Mouse (Mus musculus) midbrain, embryonic 11.5 days (tissue): ENCODE results near the gene Psmb3. TPM values are rescaled to one million over a fixed set of nuclear protein-coding genes. Genes with fewer than 3 reads are reported as not detected.
"Not testable (repeated sequence)": the region's sequence is repeated elsewhere in the genome, so short reads cannot be mapped to it uniquely, and the experiment has no call there.

Experiments used
- ATAC-seq: fragments of 200-750 bp; cut with Nextera tagmentation; 2 replicates; pipeline ENCODE4 v1.8.0; 2017; ENCODE audit warnings: moderate TSS enrichment, moderate library complexity; ENCODE audit not compliant: low FRiP score
- DNase-seq: peaks from one replicate; pipeline ENCODE4 v3.0.0; 2015; ENCODE audit warnings: low spot score; ENCODE audit errors: missing footprints
- H3K27ac ChIP-seq: fragments of 300-500 bp; sonication (generic); 2 replicates; pipeline ENCODE4 v1.5.1; 2014; ENCODE audit warnings: low read depth, low read length
- H3K27me3 ChIP-seq: fragments of 300-500 bp; sonication (generic); 2 replicates; pipeline ENCODE4 v1.6.1; 2014; ENCODE audit warnings: mild to moderate bottlenecking, low read length, moderate library complexity, mixed read lengths; ENCODE audit not compliant: control insufficient read depth, insufficient read depth
- H3K36me3 ChIP-seq: fragments of 300-500 bp; sonication (generic); 2 replicates; pipeline ENCODE4 v1.6.1; 2014; ENCODE audit warnings: mild to moderate bottlenecking, low read length, moderate library complexity, mixed read lengths; ENCODE audit not compliant: control insufficient read depth, insufficient read depth
- H3K4me1 ChIP-seq: fragments of 300-500 bp; sonication (generic); 2 replicates; pipeline ENCODE4 v1.6.1; 2014; ENCODE audit warnings: low read length; ENCODE audit not compliant: control insufficient read depth, insufficient read depth
- H3K4me2 ChIP-seq: fragments of 300-500 bp; sonication (generic); 2 replicates; pipeline ENCODE4 v1.6.1; 2014; ENCODE audit warnings: mild to moderate bottlenecking, moderate library complexity
- H3K4me3 ChIP-seq: fragments of 300-500 bp; sonication (generic); 2 replicates; pipeline ENCODE4 v1.5.1; 2014; ENCODE audit warnings: low read depth, low read length
- H3K9ac ChIP-seq: fragments of 300-500 bp; sonication (generic); 2 replicates; pipeline ENCODE4 v1.6.1; 2014; ENCODE audit warnings: low read length
- H3K9me3 ChIP-seq: fragments of 300-500 bp; sonication (generic); 2 replicates; pipeline ENCODE4 v1.6.1; 2016; ENCODE audit warnings: low read length; ENCODE audit not compliant: control insufficient read depth
- WGBS: fragments of 180-500 bp; shearing (Covaris S2); extraction: QIAGEN DNeasy Blood & Tissue Kit; methylation state at CpG from one replicate; pipeline ENCODE4 v1.1.7; 2014; 5-methylcytosine and 5-hydroxymethylcytosine counted together
- polyA plus RNA-seq: library from polyadenylated mRNA; unstranded; fragments of >200 nt; fragmentation: Nextera tagmentation; extraction: Ambion mirVana; gene quantifications from 2 replicates; pipeline ENCODE4 v1.2.1, GENCODE M21; 2014

Gene Psmb3
- polyA plus RNA-seq, 1 experiment from 2014 or later: 517 TPM

DNA sequence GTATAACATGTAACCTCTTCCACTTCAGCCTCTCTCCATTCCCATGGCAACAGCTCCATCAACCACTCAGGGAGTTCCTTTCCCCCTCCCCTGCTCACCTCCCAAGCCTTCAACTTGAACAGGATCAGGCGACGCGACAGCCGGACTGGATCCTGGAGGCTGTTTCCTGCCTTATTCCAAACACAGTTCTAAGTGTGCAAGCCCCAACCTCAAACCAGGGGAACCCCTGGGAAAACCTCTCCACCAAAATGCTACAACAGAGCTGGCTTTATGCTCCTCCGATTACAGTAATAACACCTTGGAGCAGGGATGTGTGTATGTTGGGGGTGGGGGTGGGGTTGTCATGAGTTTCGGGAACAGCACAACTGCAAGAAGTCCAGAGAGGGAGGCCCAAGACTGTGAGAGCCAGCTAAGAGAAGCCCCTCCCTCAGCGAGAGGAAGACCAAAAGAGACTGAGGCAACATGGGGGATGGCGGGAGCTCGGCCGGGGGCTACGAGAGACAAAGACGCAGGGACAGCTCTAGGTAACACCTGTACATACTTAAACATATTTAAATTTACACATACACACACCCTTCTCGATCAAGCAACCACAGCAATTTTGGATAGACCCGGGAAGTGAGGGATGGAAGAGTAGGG, 5.2 kb upstream of the Psmb3 start:
- DNase-seq: peak; percentile 92
- peak overlapping the region; percentile 82 for H3K4me3 ChIP-seq
- WGBS: 1% methylated on average over 14 of the region's 14 CpGs
- no peaks in the 10 kb centered on the region for H3K27me3 ChIP-seq
- H3K27ac ChIP-seq: peak overlapping the region; percentile 94
- H3K36me3 ChIP-seq: no peaks in the 10 kb centered on the region
- peaks cover 40% of the 10 kb centered on the region for H3K4me1 ChIP-seq
- H3K9ac ChIP-seq: peak overlapping the region; percentile 97
- H3K4me2 ChIP-seq: peak overlapping the region; percentile 95
- ATAC-seq: no peak
- no peaks in the 10 kb centered on the region for H3K9me3 ChIP-seq

- ATAC-seq: peak; percentile 14
- Histone ChIP-seq H3K4me3 (peak overlapping the region; percentile 82), H3K27me3 (no peaks in the 10 kb centered on the region), H3K9ac (peak overlapping the region; percentile 97), H3K4me2 (peak overlapping the region; percentile 95), H3K4me1 (peaks cover 40% of the 10 kb centered on the region), H3K27ac (peak overlapping the region; percentile 94), H3K9me3 (no peaks in the 10 kb centered on the region), H3K36me3 (no peaks in the 10 kb centered on the region)
- peak; percentile 97 for DNase-seq
- under 1% methylated on average over 49 of the region's 63 CpGs for WGBS
Observed at GRCm38 (mm10) chr11:97698741-97699611, 4.2 kb upstream of the Psmb3 start.

DNA sequence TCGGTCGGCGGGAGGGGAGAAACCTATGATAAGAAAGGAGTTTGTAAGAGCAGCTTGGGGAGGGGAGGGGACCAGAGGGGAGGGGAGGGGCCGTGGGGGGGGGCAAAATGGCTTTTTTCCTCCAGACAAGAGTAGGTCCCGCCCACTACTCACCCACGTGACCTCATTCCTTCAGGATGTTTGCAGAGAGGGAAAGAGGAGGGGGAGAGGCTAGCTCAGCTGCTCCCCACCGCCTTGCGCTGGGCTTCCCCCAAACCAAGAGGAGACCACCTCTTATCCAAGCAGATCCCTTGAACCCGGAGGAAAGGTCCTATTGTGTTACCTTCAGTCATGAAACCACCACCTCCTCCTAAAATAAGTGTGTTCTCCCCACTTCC, 3.6 kb upstream of the Psmb3 start:
- DNase-seq (peak; percentile 99), ATAC-seq (peak; percentile 57)
- Histone ChIP-seq H3K4me1 (peaks cover 43% of the 10 kb centered on the region), H3K27me3 (no peaks in the 10 kb centered on the region), H3K4me2 (peak overlapping the region; percentile 95), H3K27ac (peak overlapping the region; percentile 96), H3K4me3 (peak overlapping the region; percentile 82), H3K9me3 (no peaks in the 10 kb centered on the region), H3K36me3 (no peaks in the 10 kb centered on the region), H3K9ac (peak overlapping the region; percentile 97)
- WGBS: 0% methylated on average over 6 of the region's 9 CpGs

- DNase-seq (peak; percentile 97), ATAC-seq (peak; percentile 14)
- Histone ChIP-seq H3K36me3 (no peaks in the 10 kb centered on the region), H3K4me3 (peak within 1 kb of the TSS; percentile 82), H3K27me3 (no peaks in the 10 kb centered on the region), H3K9ac (peak within 1 kb of the TSS; percentile 97), H3K27ac (peak within 1 kb of the TSS; percentile 96), H3K4me2 (peak within 1 kb of the TSS; percentile 95), H3K9me3 (no peaks in the 10 kb centered on the region), H3K4me1 (peaks cover 39% of the 10 kb centered on the region)
- WGBS: under 1% methylated on average over 85 of the region's 85 CpGs
Observed at GRCm38 (mm10) chr11:97700003-97700745, 3.0 kb upstream of the Psmb3 start, which contains the start of gene Pcgf2. Gene Pcgf2, minus strand, starts transcription at chr11:97700497.

GRCm38 (mm10) chr11:97700746-97701580, 2.2 kb upstream of the Psmb3 start:
- no peaks in the 10 kb centered on the region for H3K27me3 ChIP-seq
- ATAC-seq: no peak
- peak overlapping the region; percentile 95 for H3K4me2 ChIP-seq
- peak; percentile 93 for DNase-seq
- 19% methylated on average over 30 of the region's 30 CpGs for WGBS
- peak overlapping the region; percentile 96 for H3K27ac ChIP-seq
- H3K4me3 ChIP-seq: peak overlapping the region; percentile 82
- H3K4me1 ChIP-seq: peaks cover 31% of the 10 kb centered on the region
- peak overlapping the region; percentile 97 for H3K9ac ChIP-seq
- H3K9me3 ChIP-seq: no peaks in the 10 kb centered on the region
- no peaks in the 10 kb centered on the region; the same call in 1 of the 2 replicates for H3K36me3 ChIP-seq

DNA sequence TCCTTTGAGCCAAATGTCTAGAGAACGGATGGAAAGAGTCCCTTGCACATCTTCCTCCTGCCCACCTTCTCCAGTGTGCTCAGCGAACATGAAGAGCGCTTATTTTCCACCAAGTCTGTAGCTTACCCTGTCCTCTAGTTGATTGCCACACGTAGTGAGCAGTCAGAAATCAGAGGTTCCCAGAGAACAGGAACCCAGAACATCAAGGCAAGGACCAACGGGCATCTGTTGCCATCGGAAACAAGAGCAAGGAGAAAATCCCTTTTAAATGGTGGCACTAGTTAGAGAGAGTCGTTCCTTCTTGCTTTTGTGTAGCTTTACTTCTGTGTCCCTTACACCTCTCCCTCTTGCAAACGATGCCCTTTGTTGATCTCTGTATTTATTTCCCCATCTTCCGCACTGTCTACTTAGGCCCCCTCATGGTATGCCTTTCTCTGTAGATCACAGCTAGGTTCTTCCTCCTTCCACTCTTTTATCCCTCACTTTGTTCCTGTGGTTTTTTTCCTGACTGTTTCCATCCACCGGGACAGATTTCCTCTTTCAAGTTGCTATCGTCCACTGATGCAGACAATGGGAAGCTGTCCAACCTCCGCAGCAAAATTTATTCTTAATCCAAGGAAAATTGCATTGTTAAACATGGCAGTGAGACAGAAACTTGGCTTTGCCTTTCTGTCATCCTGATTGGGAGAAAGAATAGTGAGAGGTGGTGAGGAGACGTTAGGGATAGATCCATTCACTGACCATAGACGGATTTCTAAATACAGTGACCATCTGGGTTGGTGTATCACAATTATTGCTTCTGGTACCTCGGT, 1.4 kb upstream of the Psmb3 start:
- H3K27ac ChIP-seq: no peak overlapping the region
- H3K4me1 ChIP-seq: peaks cover 23% of the 10 kb centered on the region
- peaks cover 3% of the 10 kb centered on the region for H3K36me3 ChIP-seq
- H3K4me2 ChIP-seq: peak overlapping the region; percentile 95
- H3K4me3 ChIP-seq: peak overlapping the region; percentile 88; the same call in 1 of the 2 replicates
- no peak overlapping the region for H3K9ac ChIP-seq
- DNase-seq (no peak), ATAC-seq (no peak)
- H3K9me3 ChIP-seq: no peaks in the 10 kb centered on the region
- WGBS: 50% methylated on average over 15 of the region's 15 CpGs
- H3K27me3 ChIP-seq: no peaks in the 10 kb centered on the region

DNA sequence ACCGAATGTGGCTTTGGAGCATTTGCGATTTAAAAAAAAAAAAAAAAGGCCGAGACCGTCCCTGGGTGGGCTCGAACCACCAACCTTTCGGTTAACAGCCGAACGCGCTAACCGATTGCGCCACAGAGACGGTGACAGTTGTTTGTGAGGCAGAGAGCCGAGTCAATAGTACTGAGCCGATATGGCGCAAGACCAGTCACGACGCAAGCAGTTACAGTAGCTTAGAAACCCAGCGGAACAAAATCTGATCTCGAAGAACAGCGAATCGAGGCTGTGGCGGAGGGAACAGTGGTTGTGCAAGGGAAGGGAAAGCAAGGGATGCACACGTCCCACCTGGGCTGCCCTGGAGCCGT, 830 bp upstream of the Psmb3 start:
- H3K4me2 ChIP-seq: peak overlapping the region; percentile 79
- ATAC-seq (no peak), DNase-seq (peak; percentile 100)
- H3K27ac ChIP-seq: peak overlapping the region; percentile 67
- peak overlapping the region; percentile 72 for H3K9ac ChIP-seq
- H3K36me3 ChIP-seq: peaks cover 7% of the 10 kb centered on the region
- 1% methylated on average over 24 of the region's 24 CpGs for WGBS
- no peaks in the 10 kb centered on the region for H3K27me3 ChIP-seq
- no peaks in the 10 kb centered on the region for H3K9me3 ChIP-seq
- peak overlapping the region; percentile 88 for H3K4me3 ChIP-seq
- H3K4me1 ChIP-seq: peaks cover 19% of the 10 kb centered on the region

- 82% methylated on average over 2 of the region's 2 CpGs for WGBS
- H3K4me3 ChIP-seq, H3K27me3 ChIP-seq, H3K27ac ChIP-seq, H3K4me2 ChIP-seq, H3K9ac ChIP-seq, H3K9me3 ChIP-seq, ATAC-seq, DNase-seq, H3K4me1 ChIP-seq: not testable (repeated sequence)
- H3K36me3 ChIP-seq: peaks cover 16% of the 10 kb centered on the region
Observed at GRCm38 (mm10) chr11:97710067-97710466, 6.9 kb downstream of the Psmb3 start.
